Mouse (Mus musculus) CH12.LX (cell line): ENCODE data around the gene Bcl9l. TPM values are rescaled to one million over a fixed set of nuclear protein-coding genes. Genes with fewer than 3 reads are reported as not detected.

ENCODE experiments used
- DNase-seq: peaks from one replicate; pipeline ENCODE4 v3.0.0-alpha.2; 2013; ENCODE audit errors: extremely low read depth
- H3K27ac ChIP-seq: 2 replicates; pipeline ENCODE4 v1.5.1; 2012; ENCODE audit warnings: low read depth, mild to moderate bottlenecking, control low read depth, moderate library complexity; ENCODE audit not compliant: insufficient read depth
- H3K27me3 ChIP-seq: replicated peaks from 2 replicates; pipeline ENCODE3; 2012; ENCODE audit warnings: inconsistent platforms
- H3K36me3 ChIP-seq, 2 experiments: replicated peaks in 1 of 2; 2 replicates each; pipeline versions ENCODE3 to v1.6.1; 2012; ENCODE audit warnings: inconsistent platforms in 1 of 2, low read length in 1 of 2, mild to moderate bottlenecking in 1 of 2, mixed read lengths in 1 of 2, moderate library complexity in 1 of 2; ENCODE audit not compliant: control insufficient read depth in 1 of 2, insufficient read depth in 1 of 2
- H3K4me1 ChIP-seq, 2 experiments: 2 replicates each; pipeline ENCODE4 v1.6.1; 2012; ENCODE audit warnings: inconsistent platforms in 1 of 2, moderate library complexity in 1 of 2; ENCODE audit not compliant: insufficient read depth in 2 of 2, control insufficient read depth in 1 of 2
- H3K4me2 ChIP-seq: 2 replicates; pipeline ENCODE4 v1.6.1; 2012; ENCODE audit warnings: low read depth, mild to moderate bottlenecking, control low read depth; ENCODE audit not compliant: poor library complexity, insufficient read depth, severe bottlenecking
- H3K4me3 ChIP-seq, 3 experiments: fragments of 150-350 bp in 1 of 3; sonication (generic) in 1 of 3; replicated peaks in 1 of 3; 2 replicates each; pipeline versions ENCODE3 to v1.5.1; 2011 to 2012; ENCODE audit warnings: low read depth in 2 of 3, low read length in 2 of 3, mild to moderate bottlenecking in 2 of 3, moderate library complexity in 2 of 3, control low read depth in 1 of 3, improper control_type of control experiment in 1 of 3, inconsistent platforms in 1 of 3, mixed read lengths in 1 of 3; ENCODE audit not compliant: poor library complexity in 1 of 3
- H3K79me2 ChIP-seq: replicated peaks from 2 replicates; pipeline ENCODE4 v1.6.1; 2012; ENCODE audit warnings: mild to moderate bottlenecking, moderate library complexity; ENCODE audit not compliant: control insufficient read depth, poor library complexity, insufficient read depth, severe bottlenecking; ENCODE audit errors: extremely low read depth
- H3K9ac ChIP-seq: 2 replicates; pipeline ENCODE4 v1.6.1; 2012; ENCODE audit warnings: low read depth, mild to moderate bottlenecking, control low read depth, moderate library complexity; ENCODE audit not compliant: insufficient read depth
- H3K9me3 ChIP-seq: replicated peaks from 2 replicates; pipeline ENCODE3; 2012; ENCODE audit warnings: low read length, inconsistent platforms, mixed read lengths
- BHLHE40 ChIP-seq: IDR thresholded peaks from 2 replicates; pipeline ENCODE4 v1.6.1; 2011; ENCODE audit warnings: mild to moderate bottlenecking, low read depth, low read length, improper control_type of control experiment
- CHD1 ChIP-seq: IDR thresholded peaks from 2 replicates; pipeline ENCODE4 v1.6.1; 2012; ENCODE audit warnings: low read depth, low read length, improper control_type of control experiment, inconsistent platforms
- CHD2 ChIP-seq: IDR thresholded peaks from 2 replicates; pipeline ENCODE4 v1.6.1; 2011; ENCODE audit warnings: low read length, improper control_type of control experiment
- CTCF ChIP-seq, 2 experiments: IDR thresholded peaks in 1 of 2; conservative IDR thresholded peaks in 1 of 2; 2 replicates each; pipeline ENCODE4 v1.5.1; 2011 to 2012; ENCODE audit warnings: low read depth in 2 of 2, low read length in 2 of 2, improper control_type of control experiment in 1 of 2, inconsistent platforms in 1 of 2, mild to moderate bottlenecking in 1 of 2, moderate library complexity in 1 of 2
- E2F4 ChIP-seq: IDR thresholded peaks from 2 replicates; pipeline ENCODE4 v1.6.1; 2011; ENCODE audit warnings: low read depth, low read length, improper control_type of control experiment; ENCODE audit not compliant: insufficient replicate concordance
- ELF1 ChIP-seq: IDR thresholded peaks from 2 replicates; pipeline ENCODE4 v1.6.1; 2014; ENCODE audit warnings: low read depth, mild to moderate bottlenecking, inconsistent platforms, low read length, improper control_type of control experiment
- EP300 ChIP-seq: IDR thresholded peaks from 2 replicates; pipeline ENCODE4 v1.6.1; 2011; ENCODE audit warnings: low read length, improper control_type of control experiment
- ETS1 ChIP-seq: conservative IDR thresholded peaks from 2 replicates; pipeline ENCODE4 v1.6.1; 2012; ENCODE audit warnings: low read depth, mild to moderate bottlenecking, inconsistent platforms, low read length, improper control_type of control experiment, moderate library complexity
- GABPA ChIP-seq: IDR thresholded peaks from 2 replicates; pipeline ENCODE4 v1.6.1; 2012; ENCODE audit warnings: low read depth, low read length, improper control_type of control experiment, inconsistent platforms; ENCODE audit not compliant: insufficient replicate concordance
- HCFC1 ChIP-seq: IDR thresholded peaks from 2 replicates; pipeline ENCODE4 v1.6.1; 2012; ENCODE audit warnings: low read depth, mild to moderate bottlenecking, inconsistent platforms, low read length, improper control_type of control experiment
- IRF4 ChIP-seq: IDR thresholded peaks from 2 replicates; pipeline ENCODE4 v1.6.1; 2014; ENCODE audit warnings: low read depth, mild to moderate bottlenecking, inconsistent platforms, low read length, improper control_type of control experiment
- JUN ChIP-seq: IDR thresholded peaks from 2 replicates; pipeline ENCODE4 v1.6.1; 2011; ENCODE audit warnings: low read depth, mild to moderate bottlenecking, low read length, improper control_type of control experiment, moderate library complexity; ENCODE audit not compliant: insufficient read depth
- JUND ChIP-seq: conservative IDR thresholded peaks from 2 replicates; pipeline ENCODE4 v1.6.1; 2011; ENCODE audit warnings: low read depth, low read length, improper control_type of control experiment
- KAT2A ChIP-seq: IDR thresholded peaks from 2 replicates; pipeline ENCODE4 v1.6.1; 2012; ENCODE audit warnings: low read length, improper control_type of control experiment, inconsistent platforms; ENCODE audit not compliant: insufficient replicate concordance
- MAFK ChIP-seq: IDR thresholded peaks from 2 replicates; pipeline ENCODE4 v1.6.1; 2011; ENCODE audit warnings: low read length, improper control_type of control experiment; ENCODE audit not compliant: insufficient replicate concordance
- MAX ChIP-seq: IDR thresholded peaks from 2 replicates; pipeline ENCODE4 v1.6.1; 2011; ENCODE audit warnings: low read length, improper control_type of control experiment
- MAZ ChIP-seq: IDR thresholded peaks from 2 replicates; pipeline ENCODE4 v1.6.1; 2012; ENCODE audit warnings: low read depth, mild to moderate bottlenecking, inconsistent platforms, low read length, improper control_type of control experiment, moderate library complexity
- MEF2A ChIP-seq: IDR thresholded peaks from 2 replicates; pipeline ENCODE4 v1.6.1; 2014; ENCODE audit warnings: low read depth, mild to moderate bottlenecking, inconsistent platforms, low read length, improper control_type of control experiment, borderline replicate concordance
- MXI1 ChIP-seq: IDR thresholded peaks from 2 replicates; pipeline ENCODE4 v1.6.1; 2011; ENCODE audit warnings: mild to moderate bottlenecking, low read depth, low read length, improper control_type of control experiment
- MYC ChIP-seq: IDR thresholded peaks from 2 replicates; pipeline ENCODE4 v1.6.1; 2011; ENCODE audit warnings: low read depth, mild to moderate bottlenecking, improper control_type of control experiment, low read length
- NELFE ChIP-seq: IDR thresholded peaks from 2 replicates; pipeline ENCODE4 v1.6.1; 2011; ENCODE audit warnings: low read depth, low read length, improper control_type of control experiment
- NRF1 ChIP-seq: IDR thresholded peaks from 2 replicates; pipeline ENCODE4 v1.6.1; 2014; ENCODE audit warnings: low read depth, mild to moderate bottlenecking, inconsistent platforms, low read length, improper control_type of control experiment, moderate library complexity
- PAX5 ChIP-seq: IDR thresholded peaks from 2 replicates; pipeline ENCODE4 v1.6.1; 2012; ENCODE audit warnings: low read length, inconsistent platforms, mixed read lengths
- POLR2A ChIP-seq: IDR thresholded peaks from 2 replicates; pipeline ENCODE4 v1.6.1; 2011; ENCODE audit warnings: low read depth, mild to moderate bottlenecking, improper control_type of control experiment, low read length
- POLR2AphosphoS2 ChIP-seq: IDR thresholded peaks from 2 replicates; pipeline ENCODE4 v1.6.1; 2011; ENCODE audit warnings: low read depth, low read length, improper control_type of control experiment
- RAD21 ChIP-seq: IDR thresholded peaks from 2 replicates; pipeline ENCODE4 v1.6.1; 2011; ENCODE audit warnings: low read depth, mild to moderate bottlenecking, low read length, improper control_type of control experiment, moderate library complexity
- RCOR1 ChIP-seq: conservative IDR thresholded peaks from 2 replicates; pipeline ENCODE4 v1.6.1; 2012; ENCODE audit warnings: low read depth, mild to moderate bottlenecking, inconsistent platforms, low read length, improper control_type of control experiment
- SIN3A ChIP-seq: IDR thresholded peaks from 2 replicates; pipeline ENCODE4 v1.6.1; 2012; ENCODE audit warnings: low read length, improper control_type of control experiment, inconsistent platforms
- SMC3 ChIP-seq: IDR thresholded peaks from 2 replicates; pipeline ENCODE4 v1.6.1; 2011; ENCODE audit warnings: low read depth, low read length, improper control_type of control experiment
- TBP ChIP-seq: conservative IDR thresholded peaks from 2 replicates; pipeline ENCODE4 v1.6.1; 2011; ENCODE audit warnings: low read depth, low read length, improper control_type of control experiment
- TCF12 ChIP-seq: IDR thresholded peaks from 2 replicates; pipeline ENCODE4 v1.6.1; 2014; ENCODE audit warnings: low read depth, mild to moderate bottlenecking, inconsistent platforms, low read length, improper control_type of control experiment
- UBTF ChIP-seq: IDR thresholded peaks from 2 replicates; pipeline ENCODE4 v1.6.1; 2012; ENCODE audit warnings: low read depth, mild to moderate bottlenecking, inconsistent platforms, low read length, improper control_type of control experiment, moderate library complexity
- USF1 ChIP-seq: IDR thresholded peaks from 2 replicates; pipeline ENCODE4 v1.6.1; 2014; ENCODE audit warnings: low read depth, mild to moderate bottlenecking, inconsistent platforms, low read length, improper control_type of control experiment
- USF2 ChIP-seq: conservative IDR thresholded peaks from 2 replicates; pipeline ENCODE4 v1.6.1; 2011; ENCODE audit warnings: low read depth, low read length, improper control_type of control experiment
- ZC3H11A ChIP-seq: IDR thresholded peaks from 2 replicates; pipeline ENCODE4 v1.6.1; 2012; ENCODE audit warnings: low read depth, mild to moderate bottlenecking, inconsistent platforms, low read length, improper control_type of control experiment
- ZKSCAN1 ChIP-seq: IDR thresholded peaks from 2 replicates; pipeline ENCODE4 v1.6.1; 2012; ENCODE audit warnings: low read depth, inconsistent platforms, low read length, improper control_type of control experiment, borderline replicate concordance
- ZMIZ1 ChIP-seq: IDR thresholded peaks from 2 replicates; pipeline ENCODE4 v1.6.1; 2012; ENCODE audit warnings: low read depth, mild to moderate bottlenecking, inconsistent platforms, low read length, improper control_type of control experiment
- ZNF384 ChIP-seq: IDR thresholded peaks from 2 replicates; pipeline ENCODE4 v1.6.1; 2012; ENCODE audit warnings: low read depth, low read length, improper control_type of control experiment, inconsistent platforms
- dilution Hi-C: fragments of 300-500 bp; cut with MboI; formaldehyde crosslinking; loops from 2 replicates; pipeline ENCODE4 v1.14.3; 2020; ENCODE audit warnings: low sequenced_read_pairs; ENCODE audit not compliant: extremely low pct_unique_long_range_greater_than_20kb, extremely low pct_ligation_motif_present
- in situ Hi-C: fragments of 300-500 bp; cut with MboI; formaldehyde crosslinking; loops from 3 replicates; pipeline ENCODE4 v1.14.3; 2019; ENCODE audit warnings: low sequenced_read_pairs, low pct_ligation_motif_present, low pct_unique_long_range_greater_than_20kb, mixed read lengths
- polyA plus RNA-seq: library from polyadenylated mRNA; unstranded; fragments of >175 nt; gene quantifications from 2 replicates; pipeline ENCODE4 v1.2.1, GENCODE M21; 2012; ENCODE audit warnings: low read depth; ENCODE audit not compliant: insufficient read length
- total RNA-seq, 2 experiments: library from RNA; depleted of rRNA; stranded (reverse); fragments of 300-350 nt in 1 of 2; fragments of >200 nt in 1 of 2; gene quantifications; 2 replicates each; pipeline ENCODE4 v1.2.3; 2012 to 2014

Gene Bcl9l
- 0.88 and 1.6 TPM in 2 replicates for total RNA-seq (2012; rRNA removed)
- total RNA-seq (2014; rRNA removed): 0.08 and 0.67 TPM in 2 replicates
- 6.2 and 7.5 TPM in 2 replicates for polyA plus RNA-seq

DNA sequence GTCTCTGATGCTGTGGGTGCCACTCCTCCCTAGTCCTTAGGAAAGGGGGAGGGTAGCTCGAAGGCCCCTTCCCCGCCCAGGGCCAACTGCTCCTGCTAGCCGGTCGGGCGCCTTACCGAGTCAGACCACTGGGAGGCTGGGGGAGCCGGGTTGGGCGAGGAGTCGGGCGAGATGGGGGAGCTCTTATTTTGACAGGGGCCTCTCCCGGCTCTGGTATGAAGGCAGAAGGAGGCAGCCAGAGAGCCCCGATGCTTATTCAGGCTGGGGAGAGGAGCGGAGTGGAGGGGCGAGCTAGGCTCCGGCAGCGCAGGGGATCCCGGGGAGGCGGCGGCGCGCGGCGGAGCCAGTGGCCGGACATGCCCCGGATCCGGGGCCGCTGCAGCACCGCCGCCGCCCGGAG is at the start of gene Bcl9l:
TSS of gene Bcl9l (plus strand) at position 274 of the 400 bp plus-strand sequence.
- Histone ChIP-seq H3K36me3 (peaks cover 0 to 17% of the 10 kb centered on the region in 2 experiments), H3K27me3 (peaks cover 5% of the 10 kb centered on the region), H3K4me1 (peaks cover 11 to 74% of the 10 kb centered on the region in 2 experiments), H3K9me3 (no peaks in the 10 kb centered on the region), H3K27ac (no peak within 1 kb of the TSS), H3K79me2 (no peaks in the 10 kb centered on the region), H3K4me3 (peak within 1 kb of the TSS; percentile 80 to 96 (median 92)), H3K4me2 (peak within 1 kb of the TSS; percentile 85), H3K9ac (peak within 1 kb of the TSS; percentile 94)
- DNase-seq: peak; percentile 82
- in situ Hi-C loops (no loop called here), dilution Hi-C loops (no loop called here)
- TF ChIP-seq SIN3A (peak; percentile 64), ELF1 (no peak), RCOR1 (no peak), JUN (no peak), KAT2A (no peak), ZC3H11A (no peak), GABPA (no peak), POLR2AphosphoS2 (no peak), MYC (no peak), NELFE (no peak), IRF4 (no peak), CTCF (conservative IDR thresholded peaks at IDR 0.05 in 1 of 2, IDR thresholded peaks at IDR 0.05 in 1 of 2; ENCODE audit: low read depth in 2 of 2, low read length in 2 of 2) (peak in 1 of 2 experiments; percentile 67; a peak in 2 of 4 replicates), MEF2A (peak; percentile 62), UBTF (peak; percentile 66; the same call in 1 of the 2 replicates), EP300 (no peak), USF2 (no peak), MAX (no peak), ETS1 (no peak), MAFK (no peak), E2F4 (no peak), MXI1 (no peak), POLR2A (peak; percentile 54; the same call in 1 of the 2 replicates), PAX5 (no peak), ZMIZ1 (no peak), TCF12 (no peak; the same call in 1 of the 2 replicates), TBP (no peak), ZKSCAN1 (no peak), CHD1 (no peak), MAZ (no peak), SMC3 (peak; percentile 54), HCFC1 (peak; percentile 46), JUND (no peak), BHLHE40 (no peak), NRF1 (0 out of 2 replicates have a peak, but pooled peaks have one; percentile 19), CHD2 (no peak), RAD21 (peak; percentile 39), ZNF384 (no peak), USF1 (no peak)
- TF ChIP-seq, all 38 proteins: peak for 9
